Mouse (Mus musculus) CH12.LX (cell line): ENCODE data around the gene Arfgap1. TPM values are rescaled to one million over a fixed set of nuclear protein-coding genes. Genes with fewer than 3 reads are reported as not detected.

ENCODE experiments used
- DNase-seq: peaks from one replicate; pipeline ENCODE4 v3.0.0-alpha.2; 2013; ENCODE audit errors: extremely low read depth
- H3K27ac ChIP-seq: 2 replicates; pipeline ENCODE4 v1.5.1; 2012; ENCODE audit warnings: low read depth, mild to moderate bottlenecking, control low read depth, moderate library complexity; ENCODE audit not compliant: insufficient read depth
- H3K27me3 ChIP-seq: replicated peaks from 2 replicates; pipeline ENCODE3; 2012; ENCODE audit warnings: inconsistent platforms
- H3K36me3 ChIP-seq, 2 experiments: replicated peaks in 1 of 2; 2 replicates each; pipeline versions ENCODE3 to v1.6.1; 2012; ENCODE audit warnings: inconsistent platforms in 1 of 2, low read length in 1 of 2, mild to moderate bottlenecking in 1 of 2, mixed read lengths in 1 of 2, moderate library complexity in 1 of 2; ENCODE audit not compliant: control insufficient read depth in 1 of 2, insufficient read depth in 1 of 2
- H3K4me1 ChIP-seq, 2 experiments: 2 replicates each; pipeline ENCODE4 v1.6.1; 2012; ENCODE audit warnings: inconsistent platforms in 1 of 2, moderate library complexity in 1 of 2; ENCODE audit not compliant: insufficient read depth in 2 of 2, control insufficient read depth in 1 of 2
- H3K4me2 ChIP-seq: 2 replicates; pipeline ENCODE4 v1.6.1; 2012; ENCODE audit warnings: low read depth, mild to moderate bottlenecking, control low read depth; ENCODE audit not compliant: poor library complexity, insufficient read depth, severe bottlenecking
- H3K4me3 ChIP-seq, 3 experiments: fragments of 150-350 bp in 1 of 3; sonication (generic) in 1 of 3; replicated peaks in 1 of 3; 2 replicates each; pipeline versions ENCODE3 to v1.5.1; 2011 to 2012; ENCODE audit warnings: low read depth in 2 of 3, low read length in 2 of 3, mild to moderate bottlenecking in 2 of 3, moderate library complexity in 2 of 3, control low read depth in 1 of 3, improper control_type of control experiment in 1 of 3, inconsistent platforms in 1 of 3, mixed read lengths in 1 of 3; ENCODE audit not compliant: poor library complexity in 1 of 3
- H3K79me2 ChIP-seq: replicated peaks from 2 replicates; pipeline ENCODE4 v1.6.1; 2012; ENCODE audit warnings: mild to moderate bottlenecking, moderate library complexity; ENCODE audit not compliant: control insufficient read depth, poor library complexity, insufficient read depth, severe bottlenecking; ENCODE audit errors: extremely low read depth
- H3K9ac ChIP-seq: 2 replicates; pipeline ENCODE4 v1.6.1; 2012; ENCODE audit warnings: low read depth, mild to moderate bottlenecking, control low read depth, moderate library complexity; ENCODE audit not compliant: insufficient read depth
- H3K9me3 ChIP-seq: replicated peaks from 2 replicates; pipeline ENCODE3; 2012; ENCODE audit warnings: low read length, inconsistent platforms, mixed read lengths
- BHLHE40 ChIP-seq: IDR thresholded peaks from 2 replicates; pipeline ENCODE4 v1.6.1; 2011; ENCODE audit warnings: mild to moderate bottlenecking, low read depth, low read length, improper control_type of control experiment
- CHD1 ChIP-seq: IDR thresholded peaks from 2 replicates; pipeline ENCODE4 v1.6.1; 2012; ENCODE audit warnings: low read depth, low read length, improper control_type of control experiment, inconsistent platforms
- CHD2 ChIP-seq: IDR thresholded peaks from 2 replicates; pipeline ENCODE4 v1.6.1; 2011; ENCODE audit warnings: low read length, improper control_type of control experiment
- CTCF ChIP-seq, 2 experiments: IDR thresholded peaks in 1 of 2; conservative IDR thresholded peaks in 1 of 2; 2 replicates each; pipeline ENCODE4 v1.5.1; 2011 to 2012; ENCODE audit warnings: low read depth in 2 of 2, low read length in 2 of 2, improper control_type of control experiment in 1 of 2, inconsistent platforms in 1 of 2, mild to moderate bottlenecking in 1 of 2, moderate library complexity in 1 of 2
- ELF1 ChIP-seq: IDR thresholded peaks from 2 replicates; pipeline ENCODE4 v1.6.1; 2014; ENCODE audit warnings: low read depth, mild to moderate bottlenecking, inconsistent platforms, low read length, improper control_type of control experiment
- EP300 ChIP-seq: IDR thresholded peaks from 2 replicates; pipeline ENCODE4 v1.6.1; 2011; ENCODE audit warnings: low read length, improper control_type of control experiment
- GABPA ChIP-seq: IDR thresholded peaks from 2 replicates; pipeline ENCODE4 v1.6.1; 2012; ENCODE audit warnings: low read depth, low read length, improper control_type of control experiment, inconsistent platforms; ENCODE audit not compliant: insufficient replicate concordance
- HCFC1 ChIP-seq: IDR thresholded peaks from 2 replicates; pipeline ENCODE4 v1.6.1; 2012; ENCODE audit warnings: low read depth, mild to moderate bottlenecking, inconsistent platforms, low read length, improper control_type of control experiment
- IRF4 ChIP-seq: IDR thresholded peaks from 2 replicates; pipeline ENCODE4 v1.6.1; 2014; ENCODE audit warnings: low read depth, mild to moderate bottlenecking, inconsistent platforms, low read length, improper control_type of control experiment
- MAX ChIP-seq: IDR thresholded peaks from 2 replicates; pipeline ENCODE4 v1.6.1; 2011; ENCODE audit warnings: low read length, improper control_type of control experiment
- MEF2A ChIP-seq: IDR thresholded peaks from 2 replicates; pipeline ENCODE4 v1.6.1; 2014; ENCODE audit warnings: low read depth, mild to moderate bottlenecking, inconsistent platforms, low read length, improper control_type of control experiment, borderline replicate concordance
- MXI1 ChIP-seq: IDR thresholded peaks from 2 replicates; pipeline ENCODE4 v1.6.1; 2011; ENCODE audit warnings: mild to moderate bottlenecking, low read depth, low read length, improper control_type of control experiment
- MYC ChIP-seq: IDR thresholded peaks from 2 replicates; pipeline ENCODE4 v1.6.1; 2011; ENCODE audit warnings: low read depth, mild to moderate bottlenecking, improper control_type of control experiment, low read length
- NELFE ChIP-seq: IDR thresholded peaks from 2 replicates; pipeline ENCODE4 v1.6.1; 2011; ENCODE audit warnings: low read depth, low read length, improper control_type of control experiment
- NRF1 ChIP-seq: IDR thresholded peaks from 2 replicates; pipeline ENCODE4 v1.6.1; 2014; ENCODE audit warnings: low read depth, mild to moderate bottlenecking, inconsistent platforms, low read length, improper control_type of control experiment, moderate library complexity
- PAX5 ChIP-seq: IDR thresholded peaks from 2 replicates; pipeline ENCODE4 v1.6.1; 2012; ENCODE audit warnings: low read length, inconsistent platforms, mixed read lengths
- POLR2A ChIP-seq: IDR thresholded peaks from 2 replicates; pipeline ENCODE4 v1.6.1; 2011; ENCODE audit warnings: low read depth, mild to moderate bottlenecking, improper control_type of control experiment, low read length
- POLR2AphosphoS2 ChIP-seq: IDR thresholded peaks from 2 replicates; pipeline ENCODE4 v1.6.1; 2011; ENCODE audit warnings: low read depth, low read length, improper control_type of control experiment
- SMC3 ChIP-seq: IDR thresholded peaks from 2 replicates; pipeline ENCODE4 v1.6.1; 2011; ENCODE audit warnings: low read depth, low read length, improper control_type of control experiment
- TBP ChIP-seq: conservative IDR thresholded peaks from 2 replicates; pipeline ENCODE4 v1.6.1; 2011; ENCODE audit warnings: low read depth, low read length, improper control_type of control experiment
- TCF12 ChIP-seq: IDR thresholded peaks from 2 replicates; pipeline ENCODE4 v1.6.1; 2014; ENCODE audit warnings: low read depth, mild to moderate bottlenecking, inconsistent platforms, low read length, improper control_type of control experiment
- UBTF ChIP-seq: IDR thresholded peaks from 2 replicates; pipeline ENCODE4 v1.6.1; 2012; ENCODE audit warnings: low read depth, mild to moderate bottlenecking, inconsistent platforms, low read length, improper control_type of control experiment, moderate library complexity
- USF2 ChIP-seq: conservative IDR thresholded peaks from 2 replicates; pipeline ENCODE4 v1.6.1; 2011; ENCODE audit warnings: low read depth, low read length, improper control_type of control experiment
- ZKSCAN1 ChIP-seq: IDR thresholded peaks from 2 replicates; pipeline ENCODE4 v1.6.1; 2012; ENCODE audit warnings: low read depth, inconsistent platforms, low read length, improper control_type of control experiment, borderline replicate concordance
- dilution Hi-C: fragments of 300-500 bp; cut with MboI; formaldehyde crosslinking; loops from 2 replicates; pipeline ENCODE4 v1.14.3; 2020; ENCODE audit warnings: low sequenced_read_pairs; ENCODE audit not compliant: extremely low pct_unique_long_range_greater_than_20kb, extremely low pct_ligation_motif_present
- in situ Hi-C: fragments of 300-500 bp; cut with MboI; formaldehyde crosslinking; loops from 3 replicates; pipeline ENCODE4 v1.14.3; 2019; ENCODE audit warnings: low sequenced_read_pairs, low pct_ligation_motif_present, low pct_unique_long_range_greater_than_20kb, mixed read lengths
- polyA plus RNA-seq: library from polyadenylated mRNA; unstranded; fragments of >175 nt; gene quantifications from 2 replicates; pipeline ENCODE4 v1.2.1, GENCODE M21; 2012; ENCODE audit warnings: low read depth; ENCODE audit not compliant: insufficient read length
- total RNA-seq, 2 experiments: library from RNA; depleted of rRNA; stranded (reverse); fragments of 300-350 nt in 1 of 2; fragments of >200 nt in 1 of 2; gene quantifications; 2 replicates each; pipeline ENCODE4 v1.2.3; 2012 to 2014

Gene Arfgap1
- total and polyA plus RNA-seq, 3 experiments = 21.3 to 37.5 (median 32.4) TPM

DNA sequence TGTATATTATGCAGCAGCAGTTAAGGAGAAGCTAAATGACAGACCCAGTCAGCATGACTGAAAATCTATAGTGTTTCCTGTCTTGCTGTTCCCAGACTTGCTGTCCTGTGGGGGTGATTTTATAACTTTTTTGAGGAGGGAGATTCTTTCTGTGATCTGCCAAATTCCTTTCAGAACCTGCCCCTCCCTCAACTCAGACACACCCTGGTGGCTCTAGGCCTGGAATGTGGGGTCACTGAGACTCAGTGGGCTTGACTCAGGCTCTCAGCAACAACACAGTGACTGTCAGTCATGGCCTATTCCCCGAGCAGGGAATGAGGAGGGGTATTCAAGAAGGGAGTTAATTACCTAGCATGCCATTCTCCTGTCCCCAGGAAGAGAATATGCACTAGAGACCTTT, 17.1 kb upstream of the Arfgap1 start:
- no peak for DNase-seq
- Histone ChIP-seq H3K4me3 (no peak overlapping the region), H3K27me3 (peaks cover 93% of the 10 kb centered on the region), H3K79me2 (no peaks in the 10 kb centered on the region), H3K4me1 (no peaks in the 10 kb centered on the region), H3K9me3 (no peaks in the 10 kb centered on the region), H3K27ac (no peak overlapping the region)
- dilution Hi-C loops = no loop called here
- TF ChIP-seq NRF1 (no peak), MAX (no peak), MXI1 (no peak), ELF1 (no peak), SMC3 (no peak)
- TF ChIP-seq, all 38 proteins: peak for 0
- no peak overlapping the region for H3K9ac ChIP-seq
- no peaks in the 10 kb centered on the region for H3K36me3 ChIP-seq
- H3K4me2 ChIP-seq = no peak overlapping the region
- in situ Hi-C loops = no loop called here

DNA sequence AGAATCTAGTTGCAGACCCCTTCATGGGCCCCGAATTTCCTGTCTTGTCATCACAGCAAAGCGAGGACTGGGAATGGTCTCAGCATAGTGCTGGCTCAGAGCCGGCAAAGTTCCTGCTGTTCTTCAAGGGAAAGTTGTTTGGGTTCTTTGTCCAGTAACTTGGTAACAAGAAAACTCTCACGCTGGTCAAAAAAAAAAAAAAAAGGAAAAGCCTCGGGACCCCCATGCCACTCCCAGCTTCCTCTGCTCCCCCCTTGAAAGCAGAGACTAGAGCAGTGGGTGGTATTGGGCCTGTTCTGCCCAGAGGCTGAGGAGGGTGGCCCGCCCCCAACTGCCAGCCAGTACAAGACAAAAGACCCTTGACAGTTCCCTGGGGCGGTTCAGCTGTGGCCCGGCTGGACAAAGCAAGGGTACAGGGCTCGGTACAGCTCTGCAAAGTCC, 14.3 kb upstream of the Arfgap1 start:
- Histone ChIP-seq H3K4me1 (no peaks in the 10 kb centered on the region), H3K27me3 (peaks cover 93% of the 10 kb centered on the region), H3K9me3 (no peaks in the 10 kb centered on the region), H3K79me2 (no peaks in the 10 kb centered on the region), H3K36me3 (no peaks in the 10 kb centered on the region), H3K4me3 (no peak overlapping the region), H3K9ac (no peak overlapping the region), H3K27ac (no peak overlapping the region), H3K4me2 (no peak overlapping the region)
- dilution Hi-C loops (no loop called here), in situ Hi-C loops (no loop called here)
- no peak for DNase-seq
- TF ChIP-seq ZKSCAN1 (no peak), MXI1 (no peak), PAX5 (no peak), TBP (no peak), BHLHE40 (no peak), CTCF (conservative IDR thresholded peaks at IDR 0.05 in 1 of 2, IDR thresholded peaks at IDR 0.05 in 1 of 2; ENCODE audit: low read depth in 2 of 2, low read length in 2 of 2) (no peak), USF2 (no peak), MEF2A (no peak), MYC (no peak), POLR2AphosphoS2 (no peak), HCFC1 (no peak), CHD1 (no peak), GABPA (no peak), UBTF (no peak), TCF12 (no peak), IRF4 (no peak), POLR2A (no peak), EP300 (no peak), CHD2 (no peak), NELFE (no peak)
